Mouse (Mus musculus): ENCODE measurements around the gene Rnf121. TPM values are rescaled to one million over a fixed set of nuclear protein-coding genes. Genes with fewer than 3 reads are reported as not detected.
"Not testable (repeated sequence)": the region's sequence is repeated elsewhere in the genome, so short reads cannot be mapped to it uniquely, and the experiment has no call there.

Rnf121 gene
- total RNA-seq, 2 experiments from 2014 or later: 17.9 to 18.9 TPM

DNA sequence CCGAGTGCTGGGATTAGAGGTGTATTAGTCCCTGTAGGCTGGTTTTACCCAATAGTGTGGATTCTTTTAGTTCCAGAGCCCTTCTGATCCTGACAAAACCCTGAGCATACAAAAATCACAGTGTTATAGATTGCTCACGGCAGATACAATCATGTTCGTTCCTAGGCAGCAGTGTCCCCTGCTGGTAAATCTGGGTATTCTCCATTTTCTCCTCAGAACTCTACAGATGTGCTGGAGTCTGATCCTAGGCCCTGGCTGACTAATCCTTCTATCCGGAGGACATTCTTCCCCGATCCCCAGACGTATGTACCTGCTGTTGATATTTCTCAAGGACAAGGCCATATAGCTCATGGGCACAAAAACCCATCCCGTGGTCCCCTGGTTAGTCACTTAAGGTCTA is 13.2 kb upstream of the Rnf121 start:
- no peak for DNase-seq
- intact Hi-C loops (cut with DNase I; ENCODE audit: low total_unique reads): loop anchor here (5.0 kb wide), 1 partner anchor 161 kb away; no protein-coding TSS in a partner anchor

DNA sequence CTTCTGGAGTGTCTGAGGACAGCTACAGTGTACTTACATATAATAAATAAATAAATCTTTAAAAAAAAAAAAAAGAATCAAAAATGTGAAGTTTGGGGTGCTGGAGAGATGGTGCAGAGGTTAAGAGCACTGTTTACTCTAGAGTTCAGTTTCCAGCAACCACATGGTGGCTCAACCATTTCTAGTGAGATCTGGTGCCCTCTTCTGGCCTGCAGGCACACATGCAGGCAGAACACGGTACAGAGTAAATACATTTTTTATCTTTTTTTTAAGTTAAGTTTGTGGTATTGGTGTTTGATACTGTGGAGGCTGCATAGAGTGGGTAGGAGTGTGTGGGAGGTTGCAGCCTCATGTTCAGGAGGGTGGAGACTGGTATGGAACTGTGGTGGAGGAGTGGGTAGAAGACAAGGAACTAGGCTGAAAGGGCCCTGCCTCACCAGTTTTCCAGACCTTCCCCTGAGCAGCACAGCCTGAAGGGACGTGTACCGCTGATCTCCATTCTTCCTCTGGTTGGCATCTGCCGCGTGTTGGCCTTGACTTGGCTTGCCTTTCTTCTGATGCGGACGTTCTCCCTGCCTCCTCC is 11.5 kb upstream of the Rnf121 start:
- intact Hi-C loops (cut with DNase I; ENCODE audit: low total_unique reads): loop anchor here (5.0 kb wide), 1 partner anchor 160 kb away; no protein-coding TSS in a partner anchor
- no peak for DNase-seq

- intact Hi-C loops (cut with DNase I; ENCODE audit: low total_unique reads): no loop called here
- no peak for DNase-seq
Measured at GRCm38 (mm10) chr7:102066363-102066762, 1.1 kb upstream of the Rnf121 start.

- intact Hi-C loops (cut with DNase I; ENCODE audit: low total_unique reads): loop anchor here (5.0 kb wide), 1 partner anchor 67 kb away; no protein-coding TSS in a partner anchor
- DNase-seq: no peak
Measured at GRCm38 (mm10) chr7:102064655-102065045, 619 bp downstream of the Rnf121 start.

- intact Hi-C loops (cut with DNase I; ENCODE audit: low total_unique reads): loop anchor here (5.0 kb wide), 1 partner anchor 67 kb away; no protein-coding TSS in a partner anchor
- no peak for DNase-seq
Measured at GRCm38 (mm10) chr7:102063891-102064290, 1.4 kb downstream of the Rnf121 start.

DNA sequence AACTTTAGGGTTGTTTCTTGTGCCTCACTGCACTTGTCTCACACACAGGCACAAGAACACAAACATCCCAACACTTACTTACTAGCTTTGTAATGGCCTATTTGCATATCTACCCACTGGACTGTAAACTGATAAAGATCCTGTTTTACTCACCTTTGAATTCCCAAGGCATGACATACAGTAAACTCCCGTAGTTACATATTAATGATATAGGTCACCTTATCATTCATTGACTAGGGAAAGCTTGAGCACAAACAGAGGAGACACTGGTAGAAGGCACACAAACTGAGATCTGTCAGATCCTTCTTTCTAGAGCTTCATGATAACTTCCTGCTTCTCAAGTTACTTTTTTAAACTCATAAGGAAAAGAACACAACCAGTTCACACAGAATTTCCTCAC is 3.1 kb downstream of the Rnf121 start:
- no peak for DNase-seq
- intact Hi-C loops (cut with DNase I; ENCODE audit: low total_unique reads): loop anchor here (5.0 kb wide), 1 partner anchor 65 kb away; no protein-coding TSS in a partner anchor

DNA sequence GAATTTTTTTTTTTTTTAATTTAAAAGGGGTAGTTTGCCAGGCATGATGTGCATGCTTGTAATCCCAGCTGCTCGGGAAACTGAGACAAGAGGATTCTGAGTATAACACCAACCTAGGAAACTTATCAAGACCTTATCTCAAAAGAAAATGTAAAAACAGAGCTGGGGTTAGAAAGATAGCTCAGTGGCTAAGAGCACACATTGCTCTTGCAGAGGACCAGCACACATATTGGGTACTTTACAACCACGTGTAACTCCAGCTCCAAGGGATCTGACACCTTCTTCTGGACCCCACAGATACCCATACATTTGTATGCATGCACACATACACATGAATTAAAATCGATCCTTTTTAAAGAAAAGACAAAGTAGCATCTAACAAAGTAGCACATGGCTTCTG is 3.9 kb downstream of the Rnf121 start:
- intact Hi-C loops (cut with DNase I; ENCODE audit: low total_unique reads): loop anchor here (5.0 kb wide), 1 partner anchor 64 kb away; no protein-coding TSS in a partner anchor
- DNase-seq: no peak

- intact Hi-C loops (cut with DNase I; ENCODE audit: low total_unique reads): not testable (repeated sequence)
Measured at GRCm38 (mm10) chr7:102048524-102048923, 16.7 kb downstream of the Rnf121 start.

DNA sequence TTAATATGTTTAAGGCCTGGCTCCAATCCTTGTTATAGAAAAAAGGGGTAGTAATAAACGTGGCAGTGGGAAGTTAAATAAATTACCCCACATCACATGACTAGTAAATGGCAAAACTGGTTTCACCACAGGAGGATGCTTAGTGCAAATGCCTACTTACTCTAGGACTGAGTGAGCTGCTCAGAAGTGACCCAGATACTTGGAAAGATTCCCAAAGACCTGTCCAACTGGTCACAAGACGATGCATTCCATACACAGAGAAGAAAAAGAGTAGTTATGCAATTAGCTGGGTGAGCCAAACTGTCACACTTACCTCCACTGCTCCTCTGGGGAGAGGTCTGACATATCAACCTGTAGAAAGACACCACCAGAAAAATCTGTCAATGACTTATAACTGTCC is 23.0 kb downstream of the Rnf121 start:
- intact Hi-C loops (cut with DNase I; ENCODE audit: low total_unique reads): no loop called here
- DNase-seq: no peak

More at GRCm38 (mm10) chr7:102048524-102048923, 16.7 kb downstream of the Rnf121 start:
- not testable (repeated sequence) for DNase-seq

- DNase-seq: no peak
- intact Hi-C loops (cut with DNase I; ENCODE audit: low total_unique reads): no loop called here
Measured at GRCm38 (mm10) chr7:102037318-102037717, 28.0 kb downstream of the Rnf121 start.

DNA sequence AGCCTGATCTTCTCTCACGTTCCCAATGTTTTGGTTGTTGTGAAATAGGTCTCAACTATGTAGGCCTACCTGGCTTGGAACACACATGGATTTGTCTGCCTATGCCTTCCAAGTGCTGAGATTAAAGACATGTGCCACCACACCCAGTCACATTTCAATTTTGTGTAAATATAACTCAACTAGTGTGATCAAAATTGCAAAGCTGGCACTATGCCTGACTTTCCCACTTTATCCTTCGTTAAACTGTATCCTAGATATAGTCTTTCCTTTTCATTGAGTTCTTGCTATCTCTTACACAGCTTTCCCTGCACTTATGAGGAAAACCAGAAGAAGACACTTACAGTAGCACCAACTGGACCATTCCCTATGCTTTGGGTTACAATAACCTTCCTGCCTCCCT is 29.7 kb downstream of the Rnf121 start:
- no peak for DNase-seq
- intact Hi-C loops (cut with DNase I; ENCODE audit: low total_unique reads): no loop called here

- intact Hi-C loops (cut with DNase I; ENCODE audit: low total_unique reads): no loop called here
- no peak for DNase-seq
Measured at GRCm38 (mm10) chr7:102034904-102035303, 30.4 kb downstream of the Rnf121 start.

DNA sequence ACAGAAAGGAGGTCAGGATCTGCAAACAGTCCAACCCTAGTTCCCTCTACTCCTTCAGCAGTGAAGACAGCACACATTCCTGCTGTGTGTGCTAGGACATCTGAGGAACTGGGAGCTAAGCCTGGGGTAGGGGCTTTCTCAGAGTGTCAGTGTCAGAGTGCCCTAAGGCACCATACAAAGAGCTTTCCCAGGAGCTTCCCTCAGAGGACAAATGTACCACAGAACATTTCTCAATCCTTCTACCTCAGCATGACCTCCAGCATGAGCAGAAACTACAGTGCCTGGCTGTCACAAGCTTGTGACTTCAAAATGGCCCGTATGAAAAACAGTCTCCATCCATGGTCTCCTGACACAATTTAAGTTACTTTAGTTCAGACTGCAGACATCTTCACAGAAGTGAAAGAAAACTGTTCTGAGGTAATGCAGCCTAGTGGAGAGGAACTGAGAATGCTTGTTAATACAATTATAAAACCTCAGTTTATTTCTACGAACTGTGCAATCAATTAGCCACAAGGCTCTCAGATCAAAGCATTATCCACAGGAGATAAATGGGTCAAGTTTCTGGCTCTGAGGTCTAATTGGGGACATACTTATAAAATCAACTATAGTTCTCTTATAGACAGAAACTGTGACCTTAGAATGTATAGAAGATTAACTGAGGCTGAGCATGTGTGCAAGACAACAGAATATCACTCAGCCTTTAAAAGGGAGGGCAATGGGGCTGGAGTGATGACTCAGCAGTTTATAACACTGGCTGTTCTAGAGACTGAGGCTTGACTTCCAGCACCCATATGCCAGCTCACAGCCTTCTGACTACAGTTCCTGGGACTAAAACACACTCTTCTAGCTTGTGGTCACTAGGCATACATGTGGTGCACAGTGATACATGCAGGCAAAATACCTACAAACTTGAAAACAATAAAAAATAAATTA is 39.8 kb downstream of the Rnf121 start:
- DNase-seq: no peak

GRCm38 (mm10) chr7:102023821-102024220 is 41.4 kb downstream of the Rnf121 start:
- no peak for DNase-seq
- intact Hi-C loops (cut with DNase I; ENCODE audit: low total_unique reads): no loop called here

More for the DNA sequence above, 39.8 kb downstream of the Rnf121 start:
- intact Hi-C loops (cut with DNase I; ENCODE audit: low total_unique reads): no loop called here

- intact Hi-C loops (cut with DNase I; ENCODE audit: low total_unique reads); DNase-seq: not testable (repeated sequence)
Measured at GRCm38 (mm10) chr7:102020934-102021333, 44.3 kb downstream of the Rnf121 start.

DNA sequence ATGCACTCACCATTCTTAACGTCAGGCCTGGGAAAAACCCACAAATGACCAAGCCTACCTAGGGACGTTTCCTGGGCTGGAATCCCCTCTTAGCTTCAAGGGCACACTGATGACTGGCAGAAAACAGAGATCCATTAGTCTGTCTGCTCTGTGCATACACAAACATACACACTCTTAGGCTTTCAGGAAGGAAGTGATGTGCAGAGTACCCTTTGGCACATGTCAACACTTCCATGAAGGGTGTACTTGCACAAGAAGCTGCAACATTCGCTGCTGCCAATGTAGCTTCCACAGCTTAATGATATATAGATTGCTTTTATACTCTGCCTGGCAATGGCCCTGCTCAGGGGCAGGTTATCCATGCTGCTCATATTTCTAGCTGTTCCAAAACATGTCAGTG is 45.9 kb downstream of the Rnf121 start:
- intact Hi-C loops (cut with DNase I; ENCODE audit: low total_unique reads): no loop called here
- no peak for DNase-seq

DNA sequence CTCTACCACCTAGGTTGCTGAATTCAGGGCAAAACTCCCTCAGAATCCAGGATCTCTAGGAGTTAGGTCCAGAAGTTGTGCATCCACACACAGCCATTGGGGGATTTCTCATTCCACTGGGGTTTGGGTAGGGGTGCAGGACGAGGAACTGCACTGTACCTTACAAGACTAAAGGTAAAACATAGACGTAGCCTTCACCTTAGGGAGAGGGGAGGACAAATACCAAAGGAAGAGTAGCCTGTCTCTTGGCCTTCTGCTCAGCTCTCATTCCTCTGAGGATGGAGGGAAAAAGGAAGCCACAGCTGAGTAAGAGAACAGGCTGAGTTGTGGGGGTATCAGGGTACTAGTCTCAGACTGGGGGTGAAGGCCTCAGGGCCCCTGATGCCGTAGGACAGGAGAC is 46.7 kb downstream of the Rnf121 start, which contains the start of gene Il18bp:
Il18bp (minus strand) TSS at position 101 of the 400 bp plus-strand sequence.
- intact Hi-C loops (cut with DNase I; ENCODE audit: low total_unique reads): no loop called here
- DNase-seq: no peak

DNA sequence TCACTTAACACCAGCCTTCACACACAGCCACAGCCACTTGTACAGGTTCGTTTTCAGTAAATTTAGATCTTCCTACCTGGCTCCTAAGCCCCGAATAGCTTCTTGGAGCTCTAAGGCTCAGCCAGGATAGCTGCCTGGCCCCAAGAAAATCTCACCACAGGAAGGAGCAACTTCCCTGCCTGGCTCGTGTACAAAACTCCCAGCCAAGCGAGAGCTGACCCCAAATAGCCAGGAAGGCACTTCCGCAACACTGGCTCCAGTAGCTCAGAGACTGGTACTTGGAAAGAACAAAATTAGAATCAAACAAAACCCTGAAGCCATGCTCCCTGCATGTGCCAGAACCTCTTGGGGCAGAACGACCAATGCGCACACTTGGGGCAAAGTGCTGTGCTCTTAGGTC is 47.2 kb downstream of the Rnf121 start:
- peak; percentile 23 for DNase-seq
- intact Hi-C loops (cut with DNase I; ENCODE audit: low total_unique reads): no loop called here

DNA sequence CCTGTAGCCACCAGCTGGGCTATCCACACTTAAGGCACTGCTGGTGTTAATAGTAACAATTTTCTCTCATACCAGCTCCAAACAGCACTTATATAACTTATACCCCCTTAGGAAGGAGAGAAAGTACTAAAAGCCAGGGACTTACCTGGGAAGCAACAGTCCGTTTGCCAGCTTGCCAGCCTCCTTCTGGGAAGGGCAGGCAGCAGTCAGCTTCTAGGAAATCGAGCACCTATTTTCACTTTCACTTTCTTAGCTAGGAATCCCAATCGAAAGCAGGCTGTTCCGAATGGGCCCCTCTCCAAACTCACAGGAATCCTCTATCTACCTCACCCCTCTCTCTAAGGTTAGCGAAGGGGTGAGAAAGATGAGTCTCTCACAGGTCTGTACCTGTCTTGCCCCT is 47.8 kb downstream of the Rnf121 start:
- DNase-seq: no peak
- intact Hi-C loops (cut with DNase I; ENCODE audit: low total_unique reads): no loop called here

GRCm38 (mm10) chr7:102016936-102017335 is 48.3 kb downstream of the Rnf121 start:
- DNase-seq: no peak
- intact Hi-C loops (cut with DNase I; ENCODE audit: low total_unique reads): no loop called here

Measured in gastrocnemius, postnatal 14 days (tissue).